In genomic region chr1:120071133-120071532, GRCm38 (mm10) we compare ENCODE assay signal across 25 mouse cellular contexts. TPM values are rescaled to one million over a fixed set of nuclear protein-coding genes. Genes with fewer than 3 reads are reported as not detected.
A peak's percentile ranks its signal among the peaks of the same experiment; 100 is the strongest.
DNase-seq lines count a peak whose midpoint lies in the region; ATAC-seq and TF ChIP-seq lines count a peak whose summit lies in the region.
"Had no signal": no experiment of that assay in that cellular context is flagged by ENCODE, and none has a peak within 500 bp of the region (broad histone marks: within the 10 kb centered on the region; RNA-seq: fewer than 3 reads in every experiment).

No protein-coding gene starts in this region.

- no peak for TF ChIP-seq CTCF in kidney, adult 2 months (conservative IDR thresholded peaks at IDR 0.05; ENCODE audit: insufficient read depth, insufficient read length, low read depth, low read length)
- no peak for TF ChIP-seq CTCF in liver, postnatal 0 days (IDR thresholded peaks at IDR 0.05; ENCODE audit: low read depth)

- TF ChIP-seq POLR2A in kidney, adult 2 months (IDR thresholded peaks at IDR 0.05; ENCODE audit: low read depth, low read length) = no peak
- no peak for TF ChIP-seq POLR2A in myocyte (IDR thresholded peaks at IDR 0.05; ENCODE audit: insufficient read length, low read depth)

- ATAC-seq in kidney, embryonic 16.5 days (ENCODE audit: low FRiP score, low TSS enrichment) = no peak
- no peak for ATAC-seq in liver, postnatal 0 days
- ATAC-seq in liver, embryonic 12.5 days = no peak
- ATAC-seq: CD4-positive, CD25-positive, alpha-beta regulatory T cell, adult 4 months; forebrain, embryonic 14.5 days; forebrain, postnatal 0 days had no signal

- H3K36me3 ChIP-seq in kidney, embryonic 16.5 days (ENCODE audit: insufficient read depth, low read length) = peaks cover 5% of the 10 kb centered on the region; the same call in 1 of the 2 replicates
- no peaks in the 10 kb centered on the region for H3K36me3 ChIP-seq in kidney, adult 2 months (ENCODE audit: control insufficient read depth, insufficient read depth, low read length)
- 0 out of 2 replicates have a peak, but pooled peaks cover 7% of the 10 kb centered on the region for H3K36me3 ChIP-seq in liver, postnatal 0 days (replicated peaks; ENCODE audit: insufficient read depth, low read length)
- peaks cover 3% of the 10 kb centered on the region; the same call in 1 of the 2 replicates for H3K36me3 ChIP-seq in liver, embryonic 12.5 days
- H3K36me3 ChIP-seq in myocyte (ENCODE audit: control insufficient read depth, insufficient read depth) = no peaks in the 10 kb centered on the region
- H3K36me3 ChIP-seq: embryonic facial prominence, embryonic 12.5 days; embryonic facial prominence, embryonic 15.5 days; heart, embryonic 15.5 days; hindbrain, embryonic 10.5 days; hindbrain, embryonic 13.5 days had no signal

- H3ac ChIP-seq in myocyte (ENCODE audit: control insufficient read depth, insufficient read length) = no peak overlapping the region

- 85% methylated on average over 4 of the region's 4 CpGs for WGBS in kidney, embryonic 16.5 days
- WGBS in kidney, adult 2 months = 72% methylated on average over 4 of the region's 4 CpGs
- WGBS in liver, postnatal 0 days (ENCODE audit: insufficient replicate concordance) = 60% methylated on average over 4 of the region's 4 CpGs
- 74% methylated on average over 4 of the region's 4 CpGs for WGBS in liver, embryonic 12.5 days (ENCODE audit: insufficient replicate concordance)

- no peaks in the 10 kb centered on the region for H3K9me3 ChIP-seq in kidney, embryonic 16.5 days (ENCODE audit: low read length)
- no peaks in the 10 kb centered on the region for H3K9me3 ChIP-seq in liver, postnatal 0 days (ENCODE audit: low read length)
- H3K9me3 ChIP-seq in liver, embryonic 12.5 days (replicated peaks) = no peaks in the 10 kb centered on the region
- H3K9me3 ChIP-seq: embryonic facial prominence, embryonic 12.5 days; embryonic facial prominence, embryonic 15.5 days; heart, embryonic 12.5 days; heart, embryonic 15.5 days; hindbrain, embryonic 10.5 days; hindbrain, embryonic 13.5 days had no signal

- peaks cover 15% of the 10 kb centered on the region for H3K79me2 ChIP-seq in myocyte (ENCODE audit: control insufficient read depth, insufficient read depth)

- no peak for TF ChIP-seq EP300 in liver, postnatal 0 days (IDR thresholded peaks at IDR 0.05; ENCODE audit: low read depth)

- DNase-seq in kidney, adult 2 months = no peak
- no peak for DNase-seq in liver, postnatal 0 days
- DNase-seq in frontal cortex, postnatal 14 days (ENCODE audit: low spot score in 2 of 2) = no peak
- DNase-seq: adrenal gland, adult 2 months; adrenal gland, postnatal 14 days; cerebellum, adult 11 months; cerebellum, adult 2 months; cerebellum, adult 9-11 months; cerebellum, postnatal 25 days; forebrain, postnatal 0 days; gastrocnemius, postnatal 25 days; heart, adult 18-20 months; heart, postnatal 10 days; heart, postnatal 36 days had no signal

- 0 out of 2 replicates have a peak overlapping the region, but pooled peaks have one; percentile 9 for H3K4me2 ChIP-seq in kidney, embryonic 16.5 days (replicated peaks; ENCODE audit: low read depth, low read length)
- peak overlapping the region; percentile 78 for H3K4me2 ChIP-seq in liver, postnatal 0 days (ENCODE audit: low read depth, low read length)
- no peak overlapping the region for H3K4me2 ChIP-seq in liver, embryonic 12.5 days
- H3K4me2 ChIP-seq in myocyte (ENCODE audit: low read depth) = peak overlapping the region; percentile 84
- H3K4me2 ChIP-seq: embryonic facial prominence, embryonic 12.5 days; embryonic facial prominence, embryonic 15.5 days; heart, embryonic 12.5 days; heart, embryonic 15.5 days; hindbrain, embryonic 13.5 days had no signal

- no peak overlapping the region for H3K9ac ChIP-seq in kidney, embryonic 16.5 days (replicated peaks; ENCODE audit: low read length)
- H3K9ac ChIP-seq in liver, postnatal 0 days (replicated peaks) = no peak overlapping the region
- no peak overlapping the region for H3K9ac ChIP-seq in liver, embryonic 12.5 days
- H3K9ac ChIP-seq: embryonic facial prominence, embryonic 12.5 days; embryonic facial prominence, embryonic 15.5 days; forebrain, postnatal 0 days; heart, embryonic 12.5 days; heart, embryonic 15.5 days; hindbrain, embryonic 13.5 days had no signal

- no peaks in the 10 kb centered on the region for H3K27me3 ChIP-seq in kidney, embryonic 16.5 days (ENCODE audit: insufficient read depth, low read length)
- H3K27me3 ChIP-seq in kidney, adult 2 months (replicated peaks; ENCODE audit: control insufficient read depth, insufficient read depth, low read length) = no peaks in the 10 kb centered on the region
- no peaks in the 10 kb centered on the region for H3K27me3 ChIP-seq in liver, postnatal 0 days (ENCODE audit: insufficient read depth, low read length)
- H3K27me3 ChIP-seq in liver, embryonic 12.5 days (replicated peaks) = peaks cover 40% of the 10 kb centered on the region
- no peaks in the 10 kb centered on the region for H3K27me3 ChIP-seq in myocyte (ENCODE audit: control insufficient read depth, insufficient read depth, insufficient read length)
- H3K27me3 ChIP-seq: heart, embryonic 12.5 days; heart, embryonic 15.5 days had no signal

- peaks cover 27% of the 10 kb centered on the region for H3K4me1 ChIP-seq in kidney, embryonic 16.5 days (ENCODE audit: insufficient read depth, low read length)
- H3K4me1 ChIP-seq in kidney, adult 2 months (ENCODE audit: control insufficient read depth, insufficient read depth, low read length) = peaks cover 36% of the 10 kb centered on the region
- H3K4me1 ChIP-seq in liver, postnatal 0 days (ENCODE audit: insufficient read depth) = peaks cover 29% of the 10 kb centered on the region
- peaks cover 20% of the 10 kb centered on the region; the same call in 1 of the 2 replicates for H3K4me1 ChIP-seq in liver, embryonic 12.5 days

- no peak overlapping the region for H3K27ac ChIP-seq in kidney, embryonic 16.5 days (ENCODE audit: low read length)
- H3K27ac ChIP-seq in kidney, adult 2 months (ENCODE audit: insufficient read depth, low read depth, low read length) = no peak overlapping the region
- H3K27ac ChIP-seq in liver, postnatal 0 days (ENCODE audit: low read depth) = no peak overlapping the region
- no peak overlapping the region for H3K27ac ChIP-seq in liver, embryonic 12.5 days
- H3K27ac ChIP-seq: embryonic facial prominence, embryonic 12.5 days; embryonic facial prominence, embryonic 15.5 days; heart, embryonic 15.5 days; hindbrain, embryonic 10.5 days; hindbrain, embryonic 13.5 days had no signal

- no peak overlapping the region for H3K4me3 ChIP-seq in kidney, embryonic 16.5 days (ENCODE audit: low read length)
- H3K4me3 ChIP-seq in kidney, adult 2 months (ENCODE audit: insufficient read depth, low read depth, low read length) = no peak overlapping the region
- H3K4me3 ChIP-seq in liver, postnatal 0 days (ENCODE audit: low read depth, low read length) = no peak overlapping the region
- H3K4me3 ChIP-seq in liver, embryonic 12.5 days = no peak overlapping the region
- H3K4me3 ChIP-seq in myocyte = peak overlapping the region; percentile 59
- H3K4me3 ChIP-seq: embryonic facial prominence, embryonic 12.5 days; embryonic facial prominence, embryonic 15.5 days; heart, embryonic 12.5 days; heart, embryonic 15.5 days; hindbrain, embryonic 10.5 days; hindbrain, embryonic 13.5 days had no signal

TF ChIP-seq in myocyte, 11 proteins besides CTCF, POLR2A, EP300 and RAD21:
- TF ChIP-seq POLR2AphosphoS2 (IDR thresholded peaks at IDR 0.05; ENCODE audit: insufficient read length, low read depth) (no peak), USF1 (IDR thresholded peaks at IDR 0.05; ENCODE audit: low read depth) (no peak), MAX (IDR thresholded peaks at IDR 0.05; ENCODE audit: low read depth) (no peak), SRF (IDR thresholded peaks at IDR 0.05; ENCODE audit: control insufficient read depth, insufficient read length, low read depth) (no peak), TCF3 (IDR thresholded peaks at IDR 0.05; ENCODE audit: insufficient read length, low read depth) (peak; percentile 81), CEBPB (IDR thresholded peaks at IDR 0.05; ENCODE audit: insufficient read depth, poor library complexity, severe bottlenecking) (no peak), TCF12 (IDR thresholded peaks at IDR 0.05; ENCODE audit: insufficient read depth, poor library complexity, severe bottlenecking) (peak; percentile 40), MYOD1 (IDR thresholded peaks at IDR 0.05; ENCODE audit: control insufficient read depth in 1 of 3, insufficient read length in 2 of 3, low read depth in 2 of 3) (peak in 2 of 3 experiments; percentile 79 to 94), MYOG (IDR thresholded peaks at IDR 0.05; ENCODE audit: control insufficient read depth in 1 of 3, insufficient read depth in 1 of 3, insufficient read length in 2 of 3, low read depth in 2 of 3) (peak in 2 of 3 experiments; percentile 85 to 98), E2F4 (IDR thresholded peaks at IDR 0.05; ENCODE audit: insufficient read depth) (no peak), REST (IDR thresholded peaks at IDR 0.05; ENCODE audit: insufficient read depth, insufficient read length) (no peak)

RNA-seq across cellular contexts. Expression of gene Tmem37, which starts 2.7 kb away (rescaled TPM):
- polyA plus RNA-seq in kidney, embryonic 16.5 days (2015; fragmentation: Nextera tagmentation; extraction: Ambion mirVana) = 78.9 and 83.5 TPM in 2 replicates
- polyA plus RNA-seq in kidney, adult 2 months (2012; rRNA removed) = 232 and 266 TPM in 2 replicates
- 194 and 201 TPM in 2 replicates for polyA plus RNA-seq in liver, postnatal 0 days (2015; fragmentation: Nextera tagmentation; extraction: Ambion mirVana)
- 37.0 and 37.6 TPM in 2 replicates for polyA plus RNA-seq in liver, embryonic 12.5 days (2016; fragmentation: Nextera tagmentation; extraction: Ambion mirVana)
- 80.4 TPM for polyA plus RNA-seq in myocyte (2012; fragmentation: generic; extraction: Trizol)

RNA-seq across cellular contexts. Expression of gene Dbi, which starts 49.7 kb away (rescaled TPM):
- 658 and 708 TPM in 2 replicates for polyA plus RNA-seq in kidney, embryonic 16.5 days (2015; fragmentation: Nextera tagmentation; extraction: Ambion mirVana)
- polyA plus RNA-seq in kidney, adult 2 months (2012; rRNA removed) = 1,108 and 1,337 TPM in 2 replicates
- polyA plus RNA-seq in liver, postnatal 0 days (2015; fragmentation: Nextera tagmentation; extraction: Ambion mirVana) = 2,261 and 2,342 TPM in 2 replicates
- 470 and 475 TPM in 2 replicates for polyA plus RNA-seq in liver, embryonic 12.5 days (2016; fragmentation: Nextera tagmentation; extraction: Ambion mirVana)
- 698 TPM for polyA plus RNA-seq in myocyte (2012; fragmentation: generic; extraction: Trizol)

RNA-seq across cellular contexts. Expression of gene 3110009E18Rik, which starts 49.9 kb away (rescaled TPM):
- 13.5 and 16.7 TPM in 2 replicates for polyA plus RNA-seq in kidney, embryonic 16.5 days (2015; fragmentation: Nextera tagmentation; extraction: Ambion mirVana)
- polyA plus RNA-seq in kidney, adult 2 months (2012; rRNA removed) = 4.3 and 5.1 TPM in 2 replicates
- 5.1 and 5.5 TPM in 2 replicates for polyA plus RNA-seq in liver, postnatal 0 days (2015; fragmentation: Nextera tagmentation; extraction: Ambion mirVana)
- polyA plus RNA-seq in liver, embryonic 12.5 days (2016; fragmentation: Nextera tagmentation; extraction: Ambion mirVana) = 12.8 and 14.3 TPM in 2 replicates
- polyA plus RNA-seq in myocyte (2012; fragmentation: generic; extraction: Trizol) = 18.2 TPM
